Mouse (Mus musculus) heart, embryonic 10.5 days (tissue): ENCODE results near the gene Ttc28. TPM values are rescaled to one million over a fixed set of nuclear protein-coding genes. Genes with fewer than 3 reads are reported as not detected.
A peak's percentile ranks its signal among the peaks of the same experiment; 100 is the strongest.

ENCODE experiments used
- DNase-seq: peaks from one replicate; pipeline ENCODE4 v3.0.0-alpha.2; 2017; ENCODE audit warnings: low spot score
- H3K27ac ChIP-seq: fragments of 300-500 bp; sonication (generic); 2 replicates; pipeline ENCODE4 v1.5.1; 2016; ENCODE audit warnings: mild to moderate bottlenecking
- H3K27me3 ChIP-seq: fragments of 300-500 bp; sonication (generic); 2 replicates; pipeline ENCODE4 v1.6.1; 2016; ENCODE audit warnings: mild to moderate bottlenecking; ENCODE audit not compliant: poor library complexity, insufficient read depth, severe bottlenecking
- H3K36me3 ChIP-seq: fragments of 300-500 bp; sonication (generic); 2 replicates; pipeline ENCODE4 v1.6.1; 2016; ENCODE audit warnings: mild to moderate bottlenecking, moderate library complexity
- H3K4me1 ChIP-seq: fragments of 300-500 bp; sonication (generic); 2 replicates; pipeline ENCODE4 v1.6.1; 2016; ENCODE audit warnings: mild to moderate bottlenecking
- H3K4me3 ChIP-seq: fragments of 300-500 bp; sonication (generic); 2 replicates; pipeline ENCODE4 v1.5.1; 2016; ENCODE audit warnings: mild to moderate bottlenecking, moderate library complexity
- H3K9me3 ChIP-seq: fragments of 300-500 bp; sonication (generic); 2 replicates; pipeline ENCODE4 v1.6.1; 2016; ENCODE audit warnings: mild to moderate bottlenecking, moderate library complexity
- WGBS: fragments of 180-500 bp; shearing (Covaris S2); methylation state at CpG from one replicate; pipeline ENCODE4 v1.1.7; 2016; 5-methylcytosine and 5-hydroxymethylcytosine counted together
- polyA plus RNA-seq: library from polyadenylated mRNA; unstranded; fragments of >200 nt; fragmentation: Nextera tagmentation; extraction: Ambion mirVana; gene quantifications from 2 replicates; pipeline ENCODE4 v1.2.1, GENCODE M21; 2016

The Ttc28 gene
- polyA plus RNA-seq, 1 experiment from 2014 or later: 10.9 TPM

- Histone ChIP-seq H3K36me3 (peaks cover 6% of the 10 kb centered on the region; the same call in 1 of the 2 replicates), H3K9me3 (no peaks in the 10 kb centered on the region), H3K4me3 (no peak overlapping the region), H3K4me1 (peaks cover 17% of the 10 kb centered on the region), H3K27ac (no peak overlapping the region; the same call in 1 of the 2 replicates), H3K27me3 (no peaks in the 10 kb centered on the region)
- WGBS: 55% methylated on average over 5 of the region's 5 CpGs
- no peak for DNase-seq
Observed at GRCm38 (mm10) chr5:110936606-110937005, 57.0 kb downstream of the Ttc28 start.

DNA sequence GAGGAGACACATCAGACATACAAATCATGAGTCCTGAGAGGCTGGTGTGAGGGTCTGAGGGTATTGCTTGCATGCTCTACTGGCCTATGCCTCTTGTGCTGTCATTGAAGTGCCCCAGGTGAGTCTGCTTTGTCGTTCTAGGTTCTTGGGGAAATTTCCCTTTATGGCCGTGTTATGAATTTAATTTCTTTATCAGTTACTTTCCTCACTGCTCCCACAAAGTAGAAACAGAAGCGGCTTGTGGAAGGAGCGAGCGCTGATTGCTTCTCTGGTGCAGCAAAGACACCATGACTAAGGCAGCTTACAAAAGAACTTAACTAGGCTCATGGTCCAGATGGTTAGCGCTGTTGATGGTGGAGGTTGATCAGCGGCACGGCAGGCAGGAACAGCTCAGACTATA lies 64.7 kb downstream of the Ttc28 start:
- Histone ChIP-seq H3K27me3 (peaks cover 16% of the 10 kb centered on the region; the same call in 1 of the 2 replicates), H3K36me3 (no peaks in the 10 kb centered on the region), H3K4me1 (peaks cover 8% of the 10 kb centered on the region), H3K4me3 (no peak overlapping the region), H3K9me3 (no peaks in the 10 kb centered on the region), H3K27ac (no peak overlapping the region)
- 90% methylated on average over 8 of the region's 8 CpGs for WGBS
- no peak for DNase-seq

DNA sequence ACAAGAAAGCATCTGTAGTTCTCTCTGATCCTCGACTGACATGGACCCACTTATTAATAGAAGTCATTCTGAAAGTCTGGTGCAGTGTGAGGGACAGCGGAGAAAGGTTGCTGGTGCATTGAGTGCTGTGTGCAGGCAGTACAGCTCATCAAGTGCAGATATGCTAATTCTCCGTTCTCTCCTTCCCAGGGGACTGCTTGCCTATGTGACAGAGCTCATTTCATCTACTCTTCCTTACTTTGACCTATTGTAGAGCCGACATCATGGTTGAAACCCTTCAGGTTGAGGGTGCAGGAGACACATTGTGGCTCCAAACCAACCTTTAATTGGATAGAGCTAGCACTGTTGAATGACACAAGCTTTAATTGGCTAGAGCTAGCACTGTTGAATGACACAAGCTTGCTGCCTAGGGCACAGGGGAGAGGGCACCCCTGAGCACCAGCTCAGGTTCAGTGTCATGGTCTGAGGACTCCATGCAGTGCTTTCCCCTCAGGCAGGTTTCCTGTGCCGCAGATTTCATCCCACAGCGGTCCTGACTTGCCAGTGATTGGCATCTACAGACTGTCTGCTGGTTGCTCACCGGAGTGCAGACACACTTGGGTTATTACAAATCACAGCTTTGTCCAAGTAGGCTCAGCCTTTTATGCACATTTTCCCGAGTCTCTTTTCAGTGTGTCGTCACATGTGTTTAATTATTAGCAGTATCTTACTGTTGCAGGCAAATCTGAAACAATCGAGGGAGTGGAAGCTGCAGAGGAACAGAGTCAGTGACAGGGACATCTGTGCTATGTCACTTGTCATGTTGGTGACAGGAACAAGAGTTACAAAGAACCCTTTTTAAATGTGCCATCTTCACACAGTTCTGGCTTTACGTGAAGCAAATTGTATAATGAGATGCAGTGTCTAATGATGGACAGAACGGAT lies 69.1 kb downstream of the Ttc28 start:
- H3K27me3 ChIP-seq: peaks cover 28% of the 10 kb centered on the region; the same call in 1 of the 2 replicates
- WGBS: 47% methylated on average over 12 of the region's 12 CpGs
- no peaks in the 10 kb centered on the region for H3K9me3 ChIP-seq
- H3K4me1 ChIP-seq: peaks cover 10% of the 10 kb centered on the region
- no peak overlapping the region for H3K27ac ChIP-seq
- no peaks in the 10 kb centered on the region for H3K36me3 ChIP-seq
- no peak for DNase-seq
- H3K4me3 ChIP-seq: 0 out of 2 replicates have a peak overlapping the region, but pooled peaks have one; percentile 24

DNA sequence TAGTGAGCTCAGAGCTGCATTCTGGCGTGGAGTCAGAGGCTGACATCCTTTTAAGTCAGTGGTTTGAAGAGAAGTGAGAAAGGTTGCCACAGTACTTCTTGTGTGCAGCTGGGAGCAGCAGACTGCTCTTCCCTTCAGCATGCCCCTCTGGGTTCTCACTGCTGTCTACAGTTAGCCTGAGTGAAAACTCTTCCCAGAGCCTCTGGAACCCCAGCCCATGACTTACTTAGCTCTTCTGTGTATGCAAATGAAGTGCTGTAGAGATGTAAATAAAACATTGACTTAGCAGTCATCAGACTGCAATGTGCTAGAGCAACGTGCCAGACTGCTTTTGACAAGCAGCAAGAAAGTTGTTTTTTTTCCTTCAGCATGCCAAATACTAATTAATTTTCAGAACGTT lies 70.2 kb downstream of the Ttc28 start:
- DNase-seq: no peak
- no peak overlapping the region for H3K4me3 ChIP-seq
- no peak overlapping the region for H3K27ac ChIP-seq
- 41% methylated on average over 3 of the region's 3 CpGs for WGBS
- H3K36me3 ChIP-seq: no peaks in the 10 kb centered on the region
- H3K9me3 ChIP-seq: no peaks in the 10 kb centered on the region
- peaks cover 10% of the 10 kb centered on the region for H3K4me1 ChIP-seq
- H3K27me3 ChIP-seq: peaks cover 24% of the 10 kb centered on the region; the same call in 1 of the 2 replicates

- 76% methylated on average over 4 of the region's 4 CpGs for WGBS
- H3K9me3 ChIP-seq: no peaks in the 10 kb centered on the region
- no peak overlapping the region for H3K4me3 ChIP-seq
- no peaks in the 10 kb centered on the region for H3K4me1 ChIP-seq
- H3K27me3 ChIP-seq: no peaks in the 10 kb centered on the region
- H3K36me3 ChIP-seq: no peaks in the 10 kb centered on the region
- no peak for DNase-seq
- H3K27ac ChIP-seq: no peak overlapping the region
Observed at GRCm38 (mm10) chr5:110958196-110958595, 78.6 kb downstream of the Ttc28 start.

DNA sequence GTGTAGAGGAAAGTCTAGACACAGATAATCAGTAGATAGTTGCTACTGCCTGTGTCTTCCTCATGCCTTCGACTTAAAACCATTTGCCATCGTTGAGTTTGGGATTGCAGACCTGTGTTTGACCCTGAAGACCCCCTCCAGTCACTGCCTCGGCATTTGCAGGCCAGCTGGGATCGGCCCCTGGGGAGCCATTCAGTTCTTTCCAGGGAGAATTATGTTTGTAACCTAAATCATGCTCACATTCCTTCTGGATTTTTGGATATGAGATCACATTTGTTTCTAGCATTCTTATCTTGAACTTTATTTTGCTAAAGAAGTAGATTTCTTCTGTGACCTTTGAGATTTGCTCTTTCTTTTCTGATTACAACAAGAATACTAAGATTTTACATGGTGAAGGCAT lies 80.5 kb downstream of the Ttc28 start:
- DNase-seq: no peak

DNA sequence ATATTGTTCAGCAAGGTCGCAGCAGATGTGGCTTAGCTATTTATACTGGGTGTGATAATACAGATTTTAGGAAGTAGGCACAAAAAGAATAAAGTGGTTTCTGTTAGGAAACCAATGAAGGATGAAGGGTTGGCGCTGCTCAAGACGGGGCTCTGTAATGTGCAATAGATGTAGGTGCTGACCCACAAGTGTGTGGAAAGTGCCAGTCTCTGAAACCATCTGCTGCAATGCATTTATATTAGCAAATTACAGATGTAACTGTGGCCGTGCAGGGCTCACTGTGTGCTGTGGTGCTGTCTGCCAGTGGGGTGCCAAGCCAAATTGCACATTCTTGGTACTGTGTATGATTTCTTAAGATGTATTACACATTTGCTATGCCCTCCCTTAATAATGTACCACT lies 81.3 kb downstream of the Ttc28 start:
- no peak for DNase-seq
- H3K36me3 ChIP-seq: no peaks in the 10 kb centered on the region
- H3K9me3 ChIP-seq: no peaks in the 10 kb centered on the region
- no peaks in the 10 kb centered on the region for H3K27me3 ChIP-seq
- no peak overlapping the region for H3K27ac ChIP-seq
- WGBS: 80% methylated on average over 4 of the region's 4 CpGs
- no peaks in the 10 kb centered on the region for H3K4me1 ChIP-seq
- H3K4me3 ChIP-seq: no peak overlapping the region

More for the DNA sequence above, 80.5 kb downstream of the Ttc28 start:
- Histone ChIP-seq H3K36me3 (no peaks in the 10 kb centered on the region), H3K27me3 (no peaks in the 10 kb centered on the region), H3K4me1 (no peaks in the 10 kb centered on the region), H3K4me3 (no peak overlapping the region), H3K9me3 (no peaks in the 10 kb centered on the region), H3K27ac (no peak overlapping the region)
- 56% methylated on average over 4 of the region's 4 CpGs for WGBS

DNA sequence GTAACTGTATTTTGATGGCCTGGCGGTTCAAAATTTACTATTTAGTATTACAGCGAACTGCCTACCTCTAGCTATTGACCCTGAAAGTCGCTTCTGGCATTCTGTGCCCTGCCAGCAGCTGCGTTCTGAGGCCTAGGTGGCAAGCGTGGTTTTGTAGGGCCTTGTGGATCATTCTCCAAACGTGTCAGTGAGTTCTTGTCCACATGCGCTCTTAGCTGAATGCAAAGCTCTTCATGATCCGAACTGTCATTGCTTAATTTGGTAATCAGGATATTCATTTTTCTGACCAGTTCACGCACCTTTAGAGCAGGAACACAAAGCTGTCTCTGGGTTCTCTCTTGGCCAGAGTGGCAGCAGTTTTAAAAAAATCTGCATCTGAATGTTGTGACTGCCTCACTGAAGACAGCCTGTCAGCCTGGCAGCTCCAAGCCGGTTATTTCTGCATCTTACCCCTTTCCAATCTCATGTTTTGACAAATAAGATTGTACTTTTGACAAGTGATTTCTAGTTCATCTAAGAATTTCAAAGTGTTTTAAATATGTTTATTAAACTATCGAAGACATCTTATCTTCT lies 88.0 kb downstream of the Ttc28 start:
- peaks cover 21% of the 10 kb centered on the region for H3K4me1 ChIP-seq
- peak; percentile 61 for DNase-seq
- H3K27me3 ChIP-seq: no peaks in the 10 kb centered on the region
- H3K36me3 ChIP-seq: no peaks in the 10 kb centered on the region
- H3K9me3 ChIP-seq: no peaks in the 10 kb centered on the region
- WGBS: 79% methylated on average over 11 of the region's 11 CpGs
- H3K27ac ChIP-seq: no peak overlapping the region
- no peak overlapping the region for H3K4me3 ChIP-seq

GRCm38 (mm10) chr5:110968566-110968965 lies 89.0 kb downstream of the Ttc28 start:
- peak; percentile 56 for DNase-seq
- WGBS: 64% methylated on average over 1 of the region's 1 CpGs
- no peak overlapping the region for H3K27ac ChIP-seq
- H3K4me1 ChIP-seq: peaks cover 21% of the 10 kb centered on the region
- no peaks in the 10 kb centered on the region for H3K9me3 ChIP-seq
- H3K36me3 ChIP-seq: no peaks in the 10 kb centered on the region
- H3K4me3 ChIP-seq: no peak overlapping the region
- no peaks in the 10 kb centered on the region for H3K27me3 ChIP-seq

GRCm38 (mm10) chr5:110970162-110970780 lies 90.7 kb downstream of the Ttc28 start:
- Histone ChIP-seq H3K4me1 (peaks cover 21% of the 10 kb centered on the region), H3K9me3 (no peaks in the 10 kb centered on the region; the same call in 1 of the 2 replicates), H3K36me3 (peaks cover 6% of the 10 kb centered on the region; the same call in 1 of the 2 replicates), H3K27ac (peak overlapping the region; percentile 6; the same call in 1 of the 2 replicates), H3K27me3 (no peaks in the 10 kb centered on the region), H3K4me3 (no peak overlapping the region)
- peak; percentile 70 for DNase-seq
- 38% methylated on average over 9 of the region's 9 CpGs for WGBS

DNA sequence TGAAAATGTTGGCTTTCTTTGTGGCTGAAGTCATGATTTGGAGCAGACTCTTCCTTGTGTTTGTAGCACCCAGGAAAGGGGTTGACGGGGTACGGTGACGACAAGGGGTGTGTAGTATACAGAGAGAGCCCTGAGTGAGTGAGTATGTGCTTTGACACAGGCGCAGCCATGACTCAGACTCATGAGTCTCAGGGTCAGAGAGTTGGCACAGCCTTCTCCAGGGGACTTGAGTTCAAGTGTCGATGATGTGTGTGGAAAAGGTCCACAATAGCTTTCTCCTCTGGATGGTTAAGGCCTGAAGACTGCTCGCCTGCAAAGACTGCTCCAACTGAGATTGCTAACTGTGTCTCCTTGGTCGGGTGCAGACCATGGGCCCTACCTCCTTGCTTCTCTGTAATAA lies 97.1 kb downstream of the Ttc28 start:
- peaks cover 11% of the 10 kb centered on the region for H3K4me1 ChIP-seq
- no peaks in the 10 kb centered on the region; the same call in 1 of the 2 replicates for H3K9me3 ChIP-seq
- DNase-seq: no peak
- H3K4me3 ChIP-seq: no peak overlapping the region
- peaks cover 18% of the 10 kb centered on the region for H3K27me3 ChIP-seq
- WGBS: 83% methylated on average over 7 of the region's 7 CpGs
- peaks cover 6% of the 10 kb centered on the region; the same call in 1 of the 2 replicates for H3K36me3 ChIP-seq
- H3K27ac ChIP-seq: no peak overlapping the region

- no peak overlapping the region for H3K27ac ChIP-seq
- peaks cover 18% of the 10 kb centered on the region for H3K27me3 ChIP-seq
- H3K9me3 ChIP-seq: no peaks in the 10 kb centered on the region; the same call in 1 of the 2 replicates
- WGBS: 82% methylated on average over 4 of the region's 4 CpGs
- DNase-seq: peak; percentile 65
- no peak overlapping the region for H3K4me3 ChIP-seq
- peaks cover 6% of the 10 kb centered on the region; the same call in 1 of the 2 replicates for H3K36me3 ChIP-seq
- H3K4me1 ChIP-seq: peaks cover 11% of the 10 kb centered on the region
Observed at GRCm38 (mm10) chr5:110977796-110978195, 98.2 kb downstream of the Ttc28 start.
